Mouse (Mus musculus): ENCODE data around the gene Gsx1.

DNA sequence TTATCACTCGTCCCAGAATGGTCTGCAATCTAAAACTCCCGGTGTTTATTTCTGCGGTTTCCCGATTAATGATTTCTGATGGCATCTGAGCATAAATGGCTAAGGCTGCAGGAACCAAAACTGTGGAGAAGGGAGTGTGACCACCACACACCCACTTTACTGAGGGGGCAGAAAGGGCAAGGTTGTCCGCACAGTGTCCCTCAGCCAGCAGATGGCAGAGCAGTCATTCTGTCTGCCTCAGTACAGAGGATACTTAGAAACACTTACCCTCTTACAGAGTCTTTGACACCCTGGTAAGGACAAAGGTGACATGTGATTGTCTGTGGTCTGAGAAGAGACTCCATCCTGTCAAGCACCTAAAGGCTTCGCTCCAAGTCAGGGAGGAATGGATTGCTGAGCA is 23.4 kb upstream of the Gsx1 start:
- peak; percentile 30 to 74; a peak in 3 of 4 replicates for TF ChIP-seq CTCF (conservative IDR thresholded peaks at IDR 0.05 in 1 of 2, IDR thresholded peaks at IDR 0.05 in 1 of 2; ENCODE audit: low read depth in 2 of 2, low read length in 2 of 2)
- TF ChIP-seq POLR2A (IDR thresholded peaks at IDR 0.05; ENCODE audit: low read depth, low read length), result no peak
- TF ChIP-seq KAT2A (IDR thresholded peaks at IDR 0.05; ENCODE audit: insufficient replicate concordance, low read length), result no peak
- TF ChIP-seq USF1 (IDR thresholded peaks at IDR 0.05; ENCODE audit: low read depth, low read length), result no peak
- no peak for TF ChIP-seq MAX (IDR thresholded peaks at IDR 0.05; ENCODE audit: low read length)
- no peak for TF ChIP-seq JUN (IDR thresholded peaks at IDR 0.05; ENCODE audit: insufficient read depth, low read depth, low read length)
- no peak for TF ChIP-seq MEF2A (IDR thresholded peaks at IDR 0.05; ENCODE audit: borderline replicate concordance, low read depth, low read length)
- no peak for TF ChIP-seq RCOR1 (conservative IDR thresholded peaks at IDR 0.05; ENCODE audit: low read depth, low read length)
- no peak for TF ChIP-seq TBP (conservative IDR thresholded peaks at IDR 0.05; ENCODE audit: low read depth, low read length)
- TF ChIP-seq E2F4 (IDR thresholded peaks at IDR 0.05; ENCODE audit: insufficient replicate concordance, low read depth, low read length), result no peak
- TF ChIP-seq NELFE (IDR thresholded peaks at IDR 0.05; ENCODE audit: low read depth, low read length), result no peak
